Mouse (Mus musculus): ENCODE measurements around the gene Ube2j2.

The Ube2j2 gene

GRCm38 (mm10) chr4:155943534-155944249 is at the start of gene Ube2j2:
Gene Ube2j2, plus strand, starts transcription at chr4:155943831.
- DNase-seq (ENCODE audit: low spot score), result peak; percentile 97

DNA sequence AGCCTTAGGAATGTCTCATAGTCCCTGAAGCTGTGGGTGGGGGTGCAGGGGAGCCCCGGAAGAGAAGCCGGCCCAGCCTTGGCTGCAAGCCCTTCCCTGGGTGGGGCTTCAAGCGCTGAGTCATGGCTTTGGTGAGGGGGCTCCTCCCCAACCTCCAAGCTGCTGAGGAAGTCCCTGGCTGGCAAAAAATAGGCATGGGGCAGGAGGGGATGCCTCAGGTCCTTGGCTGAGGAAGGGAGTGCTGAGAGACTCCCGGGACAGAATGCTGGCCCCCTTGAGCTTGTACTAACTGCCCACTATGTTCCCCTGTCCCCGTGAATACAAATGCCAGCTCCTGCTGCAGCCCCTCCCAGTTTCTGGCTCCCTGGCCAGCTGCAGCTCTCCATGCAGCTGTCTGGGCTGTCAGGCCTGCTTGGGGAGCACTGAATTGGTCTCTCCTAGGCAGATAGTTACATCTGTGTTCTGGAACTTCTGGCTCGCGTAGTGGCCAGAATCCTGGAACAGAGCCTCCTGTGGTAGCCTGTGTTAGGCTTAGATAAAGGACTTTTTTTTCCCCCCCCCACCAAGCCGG is 49.2 kb upstream of the Ube2j2 start:
- DNase-seq (ENCODE audit: low spot score), result peak; percentile 33

GRCm38 (mm10) chr4:155895216-155895615 is 48.4 kb upstream of the Ube2j2 start:
- DNase-seq (ENCODE audit: low spot score), result no peak

DNA sequence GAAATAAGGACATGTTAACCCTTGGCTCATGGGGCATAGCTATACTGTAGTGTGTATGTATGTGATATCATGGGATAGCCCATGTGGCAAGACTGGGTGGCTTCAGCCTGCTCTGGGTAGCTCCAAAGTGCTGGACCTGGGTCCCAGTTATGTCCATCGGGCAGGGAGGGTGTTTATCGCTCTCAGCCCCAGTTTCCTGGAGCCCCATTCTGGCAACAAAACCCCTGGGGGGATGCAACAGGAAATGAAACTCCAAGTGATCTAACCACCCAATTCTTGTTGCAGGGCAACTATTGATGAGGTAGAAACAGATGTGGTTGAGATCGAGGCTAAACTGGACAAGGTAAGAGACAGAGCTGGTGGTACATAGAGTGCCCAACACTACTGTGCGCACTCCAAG is 47.8 kb upstream of the Ube2j2 start:
- DNase-seq (ENCODE audit: low spot score), result no peak

DNA sequence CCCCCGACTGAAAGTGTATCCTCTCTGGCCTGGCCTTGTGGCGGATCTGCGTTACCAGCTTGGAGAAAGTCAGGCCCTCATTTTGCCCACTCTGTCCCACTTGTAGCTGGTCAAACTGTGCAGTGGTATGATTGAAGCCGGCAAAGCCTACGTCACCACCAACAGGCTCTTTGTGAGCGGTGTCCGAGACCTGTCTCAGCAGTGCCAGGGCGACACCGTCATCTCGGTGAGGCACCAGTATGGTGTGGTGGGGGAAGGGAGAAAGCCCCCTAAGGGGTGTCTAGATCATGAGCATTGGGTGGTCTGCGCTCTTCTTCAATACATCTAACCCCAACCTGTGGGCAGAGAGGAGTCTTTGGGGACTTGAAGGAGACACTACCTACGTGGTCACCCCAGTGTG is 47.2 kb upstream of the Ube2j2 start:
- DNase-seq (ENCODE audit: low spot score), result no peak

- no peak for DNase-seq (ENCODE audit: low spot score)
These were observed 45.3 kb upstream of the Ube2j2 start for GRCm38 (mm10) chr4:155898318-155898717.

DNA sequence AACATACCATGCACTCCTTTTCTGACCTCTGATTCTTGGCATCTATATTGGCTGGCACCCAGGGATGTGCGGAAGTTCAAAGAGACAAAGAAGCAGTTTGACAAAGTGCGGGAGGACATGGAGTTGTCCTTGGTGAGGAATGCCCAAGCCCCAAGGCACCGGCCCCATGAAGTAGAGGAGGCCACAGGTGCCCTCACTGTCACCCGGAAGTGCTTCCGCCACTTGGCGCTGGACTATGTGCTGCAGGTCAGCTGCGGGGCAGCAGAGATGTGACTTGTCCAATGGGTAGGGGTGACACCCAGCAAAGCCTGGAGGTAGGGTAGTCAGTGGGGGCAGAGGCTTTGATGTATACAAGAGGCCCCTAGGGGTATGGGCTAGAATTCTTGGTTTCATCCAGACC is 44.3 kb upstream of the Ube2j2 start:
- DNase-seq (ENCODE audit: low spot score), result no peak

GRCm38 (mm10) chr4:155901205-155901604 is 42.4 kb upstream of the Ube2j2 start:
- no peak for DNase-seq (ENCODE audit: low spot score)

DNA sequence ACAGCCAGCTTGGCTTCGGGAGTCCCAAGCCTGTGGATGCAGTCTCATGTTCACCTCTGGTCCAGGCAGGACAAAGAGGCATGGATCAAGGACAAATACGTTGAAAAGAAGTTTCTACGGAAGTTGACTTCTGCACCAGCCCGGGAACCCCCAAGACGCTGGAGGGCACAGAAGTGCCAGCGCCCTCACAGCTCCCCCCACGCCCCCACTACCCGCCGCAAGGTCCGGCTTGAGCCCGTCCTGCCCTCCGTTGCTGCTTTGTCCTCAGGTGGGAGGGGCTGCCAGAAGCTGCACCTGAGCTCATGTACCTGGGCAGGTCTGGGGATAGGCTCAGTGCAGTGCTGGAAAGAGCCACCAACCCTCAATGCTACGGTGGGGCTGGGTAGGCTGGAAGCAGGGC is 40.4 kb upstream of the Ube2j2 start:
- no peak for DNase-seq (ENCODE audit: low spot score)

DNA sequence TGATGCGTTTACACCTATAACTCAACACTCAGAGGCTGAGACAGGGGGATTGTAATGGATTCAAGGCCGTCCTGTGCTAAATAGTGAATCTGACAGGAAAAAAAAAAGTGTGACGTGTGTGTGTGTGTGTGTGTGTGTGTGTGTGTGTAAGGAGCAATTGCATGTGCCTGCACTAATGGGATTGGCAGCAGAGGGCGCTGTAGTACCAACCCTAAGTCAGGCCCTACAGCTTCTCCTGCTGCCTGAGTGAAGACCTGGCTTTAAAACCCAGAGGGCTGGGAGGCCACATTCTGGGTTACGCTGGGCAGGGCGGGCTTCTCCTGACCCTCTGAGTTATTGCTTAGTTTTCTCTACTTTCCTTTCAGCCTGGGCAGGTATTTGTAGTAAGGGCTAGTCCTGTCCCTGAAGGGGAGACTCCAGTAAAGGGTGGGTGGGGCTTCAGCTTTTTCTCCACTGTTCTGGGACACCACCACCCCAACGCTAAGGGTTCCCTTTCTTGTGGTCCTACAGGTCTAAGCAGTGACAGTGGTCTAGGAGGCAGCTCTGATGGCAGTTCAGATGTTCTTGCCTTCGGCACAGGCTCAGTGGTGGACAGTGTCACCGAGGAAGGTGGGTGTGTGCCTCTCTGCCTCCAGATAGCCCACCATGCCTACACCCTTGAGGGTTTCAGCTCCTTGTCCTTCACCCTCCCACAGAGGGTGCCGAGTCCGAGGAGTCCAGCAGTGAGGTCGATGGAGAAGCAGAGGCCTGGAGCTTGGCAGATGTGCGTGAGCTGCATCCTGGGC is 39.1 kb upstream of the Ube2j2 start:
- no peak for DNase-seq (ENCODE audit: low spot score)

DNA sequence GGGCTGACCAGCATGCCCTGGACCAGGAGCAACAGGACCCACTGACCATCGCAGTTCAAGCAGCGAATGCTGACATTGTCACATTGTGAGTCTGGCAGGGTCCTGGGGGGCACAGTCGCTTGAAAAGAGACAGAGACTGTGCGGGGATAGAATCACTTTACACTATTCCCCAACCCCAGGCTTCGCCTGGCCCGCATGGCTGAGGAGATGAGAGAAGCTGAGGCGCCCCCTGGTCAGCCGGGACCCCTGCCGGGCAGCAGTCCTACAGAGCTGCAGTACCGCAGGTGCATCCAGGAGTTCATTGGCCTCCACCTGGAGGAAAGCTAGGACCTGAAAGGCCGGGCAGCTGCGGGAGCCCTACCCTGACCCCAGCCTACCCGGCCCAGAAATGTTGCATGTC is 38.0 kb upstream of the Ube2j2 start:
- no peak for DNase-seq (ENCODE audit: low spot score)

GRCm38 (mm10) chr4:155906125-155906524 is 37.5 kb upstream of the Ube2j2 start:
- DNase-seq (ENCODE audit: low spot score), result no peak

- no peak for DNase-seq (ENCODE audit: low spot score)
These were observed 36.6 kb upstream of the Ube2j2 start for GRCm38 (mm10) chr4:155907003-155907402.

DNA sequence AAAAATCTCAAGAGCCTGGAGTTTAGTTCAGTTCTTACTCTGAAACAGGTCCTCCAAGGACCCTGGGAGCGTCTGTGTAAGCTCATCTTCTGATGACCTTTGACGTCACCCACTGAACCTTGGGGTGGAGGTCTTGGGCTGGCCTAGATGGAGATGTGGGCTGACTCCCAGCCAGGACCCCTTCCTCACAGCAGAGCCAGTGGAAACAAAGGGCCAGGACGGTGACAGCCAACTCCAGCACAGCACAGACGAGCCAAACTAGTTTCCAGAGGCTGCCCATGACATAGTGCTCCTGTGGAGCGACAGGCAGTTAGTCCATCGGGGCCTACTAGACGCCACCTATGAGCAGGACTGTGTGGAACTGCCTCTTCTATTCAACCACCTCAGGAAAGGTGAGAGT is 35.4 kb upstream of the Ube2j2 start:
- no peak for DNase-seq (ENCODE audit: low spot score)

DNA sequence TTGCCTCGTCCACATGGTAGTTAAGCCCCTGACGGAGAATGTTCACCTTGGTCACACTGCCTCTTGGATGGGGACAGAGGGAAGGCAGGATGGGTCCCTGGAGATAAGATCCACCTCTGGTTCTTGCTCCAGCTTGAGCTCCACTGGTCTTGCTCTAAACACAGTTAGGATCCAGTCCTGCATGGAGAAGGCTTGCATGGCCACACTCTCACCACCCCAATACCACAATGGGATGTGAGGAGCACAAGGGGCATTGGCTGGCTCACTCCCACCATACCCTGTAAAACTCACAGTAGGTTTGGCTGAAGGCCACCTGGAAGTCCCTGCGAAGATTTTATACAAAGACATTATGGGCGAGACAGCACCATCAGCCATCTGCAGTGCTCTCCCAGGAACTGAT is 34.9 kb upstream of the Ube2j2 start:
- no peak for DNase-seq (ENCODE audit: low spot score)

- no peak for DNase-seq (ENCODE audit: low spot score)
These were observed 11.6 kb upstream of the Ube2j2 start for GRCm38 (mm10) chr4:155932031-155932430.

DNA sequence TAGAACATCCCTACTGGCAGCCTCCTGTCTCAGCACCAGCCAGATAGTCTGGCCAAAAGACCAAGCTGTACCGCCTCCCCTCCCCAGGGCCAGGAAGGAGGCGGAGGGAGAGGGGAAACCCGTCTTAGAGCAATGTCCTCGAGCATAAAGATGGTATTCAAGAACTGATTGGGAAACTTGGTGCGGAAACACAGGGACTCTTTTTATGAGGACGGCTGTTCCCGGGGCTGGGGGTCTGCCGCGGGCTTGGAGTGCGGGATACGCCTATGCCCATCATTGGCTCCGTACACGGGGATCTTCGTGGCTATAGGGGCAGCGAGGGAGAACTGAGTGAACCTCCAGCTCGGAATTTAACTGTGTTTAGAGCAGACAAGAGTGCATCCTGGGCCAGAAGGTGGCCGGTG is 580 bp upstream of the Ube2j2 start:
- no peak for DNase-seq (ENCODE audit: low spot score)

DNA sequence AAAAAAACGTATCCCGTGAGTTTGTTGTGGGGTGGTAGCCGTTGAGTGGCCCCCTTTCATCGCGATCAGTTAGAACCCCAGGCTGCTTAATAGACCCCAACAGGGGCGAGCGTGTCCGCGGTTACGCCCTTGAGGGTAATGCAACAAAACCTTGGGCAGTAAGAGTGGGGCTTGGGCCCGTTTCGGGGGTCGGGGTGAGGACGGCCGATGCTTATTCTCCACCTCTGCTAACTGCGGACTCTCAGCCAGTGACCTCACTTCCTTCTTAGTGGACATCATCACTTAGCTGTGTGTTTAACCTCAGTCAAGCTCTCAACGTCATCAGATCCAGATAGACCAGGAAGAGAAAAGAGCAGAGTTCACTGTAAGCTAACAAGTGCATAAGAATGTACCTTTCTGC is 640 bp downstream of the Ube2j2 start:
- DNase-seq (ENCODE audit: low spot score), result peak; percentile 62

GRCm38 (mm10) chr4:155947094-155947493 is 3.5 kb downstream of the Ube2j2 start:
- no peak for DNase-seq (ENCODE audit: low spot score)

- no peak for DNase-seq (ENCODE audit: low spot score)
These were observed 11.9 kb downstream of the Ube2j2 start for GRCm38 (mm10) chr4:155955491-155955890.

GRCm38 (mm10) chr4:155959275-155959674 is 15.6 kb downstream of the Ube2j2 start:
- peak; percentile 48 for DNase-seq (ENCODE audit: low spot score)

DNA sequence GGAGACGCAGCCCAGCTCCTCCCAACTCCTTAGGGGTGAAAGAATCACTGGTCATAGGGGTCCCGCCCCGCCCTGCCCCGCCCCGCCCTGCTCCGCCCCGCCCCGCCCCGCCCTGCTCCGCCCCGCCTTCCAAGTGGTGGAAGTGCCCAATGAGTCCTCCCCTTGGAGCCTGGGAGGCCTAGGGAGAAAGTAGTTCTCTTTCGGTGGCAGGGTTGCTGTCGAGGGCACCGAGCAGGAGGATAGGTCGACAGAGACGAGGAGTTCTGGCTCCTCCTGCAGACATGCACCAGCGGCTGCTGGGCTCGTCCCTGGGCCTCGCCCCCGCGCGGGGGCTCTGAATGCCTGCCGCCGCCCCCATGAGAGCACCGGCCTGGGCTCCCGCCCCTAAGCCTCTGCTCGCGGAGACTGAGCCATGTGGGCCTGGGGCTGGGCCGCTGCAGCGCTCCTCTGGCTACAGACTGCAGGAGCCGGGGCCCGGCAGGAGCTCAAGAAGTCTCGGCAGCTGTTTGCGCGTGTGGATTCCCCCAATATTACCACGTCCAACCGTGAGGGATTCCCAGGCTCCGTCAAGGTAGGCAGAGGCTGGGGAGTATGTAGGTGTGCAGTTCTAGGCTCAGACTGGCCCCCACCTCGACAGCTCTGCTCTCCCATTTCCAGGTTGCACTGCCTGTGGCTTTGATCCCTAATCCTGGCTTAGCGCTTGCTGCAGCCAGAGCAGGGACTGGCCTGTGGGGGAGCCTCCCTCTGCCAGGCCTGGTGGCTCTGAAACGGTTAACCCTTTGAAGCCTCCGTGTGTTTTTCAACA is 18.7 kb downstream of the Ube2j2 start, which contains the start of gene C1qtnf12:
Gene C1qtnf12, plus strand, starts transcription at position 152 of the 805 bp plus-strand sequence.
- peak; percentile 78 for DNase-seq (ENCODE audit: low spot score)
